Mouse (Mus musculus) CH12.LX (cell line): ENCODE results near the gene Snx30. TPM values are rescaled to one million over a fixed set of nuclear protein-coding genes. Genes with fewer than 3 reads are reported as not detected.

Source experiments
- DNase-seq: peaks from one replicate; pipeline ENCODE4 v3.0.0-alpha.2; 2013; ENCODE audit errors: extremely low read depth
- H3K27ac ChIP-seq: 2 replicates; pipeline ENCODE4 v1.5.1; 2012; ENCODE audit warnings: low read depth, mild to moderate bottlenecking, control low read depth, moderate library complexity; ENCODE audit not compliant: insufficient read depth
- H3K27me3 ChIP-seq: replicated peaks from 2 replicates; pipeline ENCODE3; 2012; ENCODE audit warnings: inconsistent platforms
- H3K36me3 ChIP-seq, 2 experiments: replicated peaks in 1 of 2; 2 replicates each; pipeline versions ENCODE3 to v1.6.1; 2012; ENCODE audit warnings: inconsistent platforms in 1 of 2, low read length in 1 of 2, mild to moderate bottlenecking in 1 of 2, mixed read lengths in 1 of 2, moderate library complexity in 1 of 2; ENCODE audit not compliant: control insufficient read depth in 1 of 2, insufficient read depth in 1 of 2
- H3K4me1 ChIP-seq, 2 experiments: 2 replicates each; pipeline ENCODE4 v1.6.1; 2012; ENCODE audit warnings: inconsistent platforms in 1 of 2, moderate library complexity in 1 of 2; ENCODE audit not compliant: insufficient read depth in 2 of 2, control insufficient read depth in 1 of 2
- H3K4me2 ChIP-seq: 2 replicates; pipeline ENCODE4 v1.6.1; 2012; ENCODE audit warnings: low read depth, mild to moderate bottlenecking, control low read depth; ENCODE audit not compliant: poor library complexity, insufficient read depth, severe bottlenecking
- H3K4me3 ChIP-seq, 3 experiments: fragments of 150-350 bp in 1 of 3; sonication (generic) in 1 of 3; replicated peaks in 1 of 3; 2 replicates each; pipeline versions ENCODE3 to v1.5.1; 2011 to 2012; ENCODE audit warnings: low read depth in 2 of 3, low read length in 2 of 3, mild to moderate bottlenecking in 2 of 3, moderate library complexity in 2 of 3, control low read depth in 1 of 3, improper control_type of control experiment in 1 of 3, inconsistent platforms in 1 of 3, mixed read lengths in 1 of 3; ENCODE audit not compliant: poor library complexity in 1 of 3
- H3K79me2 ChIP-seq: replicated peaks from 2 replicates; pipeline ENCODE4 v1.6.1; 2012; ENCODE audit warnings: mild to moderate bottlenecking, moderate library complexity; ENCODE audit not compliant: control insufficient read depth, poor library complexity, insufficient read depth, severe bottlenecking; ENCODE audit errors: extremely low read depth
- H3K9ac ChIP-seq: 2 replicates; pipeline ENCODE4 v1.6.1; 2012; ENCODE audit warnings: low read depth, mild to moderate bottlenecking, control low read depth, moderate library complexity; ENCODE audit not compliant: insufficient read depth
- H3K9me3 ChIP-seq: replicated peaks from 2 replicates; pipeline ENCODE3; 2012; ENCODE audit warnings: low read length, inconsistent platforms, mixed read lengths
- BHLHE40 ChIP-seq: IDR thresholded peaks from 2 replicates; pipeline ENCODE4 v1.6.1; 2011; ENCODE audit warnings: mild to moderate bottlenecking, low read depth, low read length, improper control_type of control experiment
- CHD2 ChIP-seq: IDR thresholded peaks from 2 replicates; pipeline ENCODE4 v1.6.1; 2011; ENCODE audit warnings: low read length, improper control_type of control experiment
- CTCF ChIP-seq, 2 experiments: IDR thresholded peaks in 1 of 2; conservative IDR thresholded peaks in 1 of 2; 2 replicates each; pipeline ENCODE4 v1.5.1; 2011 to 2012; ENCODE audit warnings: low read depth in 2 of 2, low read length in 2 of 2, improper control_type of control experiment in 1 of 2, inconsistent platforms in 1 of 2, mild to moderate bottlenecking in 1 of 2, moderate library complexity in 1 of 2
- E2F4 ChIP-seq: IDR thresholded peaks from 2 replicates; pipeline ENCODE4 v1.6.1; 2011; ENCODE audit warnings: low read depth, low read length, improper control_type of control experiment; ENCODE audit not compliant: insufficient replicate concordance
- ELF1 ChIP-seq: IDR thresholded peaks from 2 replicates; pipeline ENCODE4 v1.6.1; 2014; ENCODE audit warnings: low read depth, mild to moderate bottlenecking, inconsistent platforms, low read length, improper control_type of control experiment
- GABPA ChIP-seq: IDR thresholded peaks from 2 replicates; pipeline ENCODE4 v1.6.1; 2012; ENCODE audit warnings: low read depth, low read length, improper control_type of control experiment, inconsistent platforms; ENCODE audit not compliant: insufficient replicate concordance
- JUND ChIP-seq: conservative IDR thresholded peaks from 2 replicates; pipeline ENCODE4 v1.6.1; 2011; ENCODE audit warnings: low read depth, low read length, improper control_type of control experiment
- MAFK ChIP-seq: IDR thresholded peaks from 2 replicates; pipeline ENCODE4 v1.6.1; 2011; ENCODE audit warnings: low read length, improper control_type of control experiment; ENCODE audit not compliant: insufficient replicate concordance
- MAX ChIP-seq: IDR thresholded peaks from 2 replicates; pipeline ENCODE4 v1.6.1; 2011; ENCODE audit warnings: low read length, improper control_type of control experiment
- MAZ ChIP-seq: IDR thresholded peaks from 2 replicates; pipeline ENCODE4 v1.6.1; 2012; ENCODE audit warnings: low read depth, mild to moderate bottlenecking, inconsistent platforms, low read length, improper control_type of control experiment, moderate library complexity
- NRF1 ChIP-seq: IDR thresholded peaks from 2 replicates; pipeline ENCODE4 v1.6.1; 2014; ENCODE audit warnings: low read depth, mild to moderate bottlenecking, inconsistent platforms, low read length, improper control_type of control experiment, moderate library complexity
- POLR2A ChIP-seq: IDR thresholded peaks from 2 replicates; pipeline ENCODE4 v1.6.1; 2011; ENCODE audit warnings: low read depth, mild to moderate bottlenecking, improper control_type of control experiment, low read length
- RAD21 ChIP-seq: IDR thresholded peaks from 2 replicates; pipeline ENCODE4 v1.6.1; 2011; ENCODE audit warnings: low read depth, mild to moderate bottlenecking, low read length, improper control_type of control experiment, moderate library complexity
- SIN3A ChIP-seq: IDR thresholded peaks from 2 replicates; pipeline ENCODE4 v1.6.1; 2012; ENCODE audit warnings: low read length, improper control_type of control experiment, inconsistent platforms
- SMC3 ChIP-seq: IDR thresholded peaks from 2 replicates; pipeline ENCODE4 v1.6.1; 2011; ENCODE audit warnings: low read depth, low read length, improper control_type of control experiment
- TBP ChIP-seq: conservative IDR thresholded peaks from 2 replicates; pipeline ENCODE4 v1.6.1; 2011; ENCODE audit warnings: low read depth, low read length, improper control_type of control experiment
- TCF12 ChIP-seq: IDR thresholded peaks from 2 replicates; pipeline ENCODE4 v1.6.1; 2014; ENCODE audit warnings: low read depth, mild to moderate bottlenecking, inconsistent platforms, low read length, improper control_type of control experiment
- ZC3H11A ChIP-seq: IDR thresholded peaks from 2 replicates; pipeline ENCODE4 v1.6.1; 2012; ENCODE audit warnings: low read depth, mild to moderate bottlenecking, inconsistent platforms, low read length, improper control_type of control experiment
- dilution Hi-C: fragments of 300-500 bp; cut with MboI; formaldehyde crosslinking; loops from 2 replicates; pipeline ENCODE4 v1.14.3; 2020; ENCODE audit warnings: low sequenced_read_pairs; ENCODE audit not compliant: extremely low pct_unique_long_range_greater_than_20kb, extremely low pct_ligation_motif_present
- in situ Hi-C: fragments of 300-500 bp; cut with MboI; formaldehyde crosslinking; loops from 3 replicates; pipeline ENCODE4 v1.14.3; 2019; ENCODE audit warnings: low sequenced_read_pairs, low pct_ligation_motif_present, low pct_unique_long_range_greater_than_20kb, mixed read lengths
- polyA plus RNA-seq: library from polyadenylated mRNA; unstranded; fragments of >175 nt; gene quantifications from 2 replicates; pipeline ENCODE4 v1.2.1, GENCODE M21; 2012; ENCODE audit warnings: low read depth; ENCODE audit not compliant: insufficient read length
- total RNA-seq, 2 experiments: library from RNA; depleted of rRNA; stranded (reverse); fragments of 300-350 nt in 1 of 2; fragments of >200 nt in 1 of 2; gene quantifications; 2 replicates each; pipeline ENCODE4 v1.2.3; 2012 to 2014

The Snx30 gene
- total and polyA plus RNA-seq, 3 experiments = 7.9 to 16.9 (median 8.4) TPM

DNA sequence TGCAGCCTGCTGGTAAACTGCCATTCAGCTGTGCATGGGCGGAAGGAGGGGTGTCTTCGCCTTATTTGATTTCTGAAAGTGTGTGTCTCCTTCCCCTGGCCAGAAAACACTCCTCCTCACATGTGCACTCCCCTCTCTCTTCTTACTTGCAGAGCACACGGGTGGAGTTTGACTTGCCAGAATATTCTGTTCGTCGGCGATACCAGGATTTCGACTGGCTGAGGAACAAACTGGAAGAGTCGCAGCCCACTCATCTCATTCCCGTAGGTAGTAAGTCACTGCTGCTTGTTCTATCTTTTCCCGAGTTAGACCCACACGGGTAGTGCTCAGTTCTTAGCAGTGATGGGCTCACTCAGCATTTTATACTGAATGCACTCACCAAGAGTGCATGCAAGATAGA, 62.4 kb downstream of the Snx30 start:
- Histone ChIP-seq H3K4me3 (no peak overlapping the region), H3K9ac (no peak overlapping the region), H3K27me3 (no peaks in the 10 kb centered on the region), H3K79me2 (no peaks in the 10 kb centered on the region; the same call in 1 of the 2 replicates), H3K27ac (no peak overlapping the region), H3K4me2 (no peak overlapping the region), H3K36me3 (peaks cover 2 to 71% of the 10 kb centered on the region in 2 experiments), H3K9me3 (no peaks in the 10 kb centered on the region), H3K4me1 (peaks cover 2 to 41% of the 10 kb centered on the region in 2 experiments; a peak in 2 of 4 replicates)
- no peak for DNase-seq
- dilution Hi-C loops = no loop called here
- TF ChIP-seq NRF1 (no peak), GABPA (no peak), MAX (no peak), CTCF (conservative IDR thresholded peaks at IDR 0.05 in 1 of 2, IDR thresholded peaks at IDR 0.05 in 1 of 2; ENCODE audit: low read depth in 2 of 2, low read length in 2 of 2) (no peak), CHD2 (no peak), BHLHE40 (no peak), ZC3H11A (no peak), E2F4 (no peak), TCF12 (no peak), JUND (no peak), MAZ (no peak), SMC3 (no peak), POLR2A (no peak), ELF1 (no peak), MAFK (no peak), SIN3A (no peak), RAD21 (no peak)
- in situ Hi-C loops = loop anchor here (25.0 kb wide), 1 partner anchor 506 kb away; no protein-coding TSS in a partner anchor

DNA sequence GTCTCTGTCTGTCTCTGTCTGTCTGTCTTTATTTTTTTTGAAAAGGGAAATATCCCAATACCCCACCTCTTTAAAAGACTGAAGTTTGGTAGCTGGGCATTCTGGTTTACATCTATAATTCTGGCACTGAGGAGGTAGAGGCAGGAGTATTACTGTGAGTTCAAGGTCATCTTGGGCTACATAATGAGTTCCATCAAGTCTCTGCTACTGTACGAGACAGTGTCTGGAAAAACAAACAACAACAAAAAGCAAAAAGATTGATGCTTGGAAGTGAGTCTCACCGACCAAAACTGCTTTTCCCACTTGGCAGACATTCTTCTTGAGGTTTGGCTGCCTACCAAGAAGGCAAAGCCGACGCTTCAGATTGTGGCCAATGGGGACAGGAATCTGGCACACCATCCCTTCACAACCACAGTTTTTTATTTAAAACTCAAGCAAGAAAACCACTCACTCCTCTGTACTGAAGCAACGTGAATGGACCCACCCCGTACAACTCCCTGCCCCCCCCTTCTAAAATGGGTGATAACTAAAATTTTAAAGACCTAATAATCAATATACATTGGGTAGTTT, 63.9 kb downstream of the Snx30 start:
- H3K9me3 ChIP-seq = no peaks in the 10 kb centered on the region
- H3K4me2 ChIP-seq = no peak overlapping the region
- peaks cover 2 to 43% of the 10 kb centered on the region in 2 experiments; a peak in 2 of 4 replicates for H3K4me1 ChIP-seq
- no peaks in the 10 kb centered on the region for H3K79me2 ChIP-seq
- dilution Hi-C loops (no loop called here), in situ Hi-C loops (loop anchor here (25.0 kb wide), 1 partner anchor 507 kb away; no protein-coding TSS in a partner anchor)
- DNase-seq = no peak
- TF ChIP-seq GABPA (no peak), CHD2 (no peak), MAX (no peak), E2F4 (no peak), RAD21 (no peak), TBP (no peak), CTCF (conservative IDR thresholded peaks at IDR 0.05 in 1 of 2, IDR thresholded peaks at IDR 0.05 in 1 of 2; ENCODE audit: low read depth in 2 of 2, low read length in 2 of 2) (no peak)
- no peaks in the 10 kb centered on the region for H3K27me3 ChIP-seq
- H3K9ac ChIP-seq = no peak overlapping the region
- no peak overlapping the region for H3K27ac ChIP-seq
- H3K36me3 ChIP-seq = peaks cover 2 to 64% of the 10 kb centered on the region in 2 experiments
- H3K4me3 ChIP-seq = no peak overlapping the region
